Mouse (Mus musculus) fibroblast of lung, adult 2 months (primary cell): ENCODE data around the gene Gusb.
"Not testable (repeated sequence)": the region's sequence is repeated elsewhere in the genome, so short reads cannot be mapped to it uniquely, and the experiment has no call there.

ENCODE experiments used
- DNase-seq: peaks from one replicate; pipeline ENCODE4 v3.0.0-alpha.2; 2011; ENCODE audit warnings: low read depth

The Gusb gene

DNA sequence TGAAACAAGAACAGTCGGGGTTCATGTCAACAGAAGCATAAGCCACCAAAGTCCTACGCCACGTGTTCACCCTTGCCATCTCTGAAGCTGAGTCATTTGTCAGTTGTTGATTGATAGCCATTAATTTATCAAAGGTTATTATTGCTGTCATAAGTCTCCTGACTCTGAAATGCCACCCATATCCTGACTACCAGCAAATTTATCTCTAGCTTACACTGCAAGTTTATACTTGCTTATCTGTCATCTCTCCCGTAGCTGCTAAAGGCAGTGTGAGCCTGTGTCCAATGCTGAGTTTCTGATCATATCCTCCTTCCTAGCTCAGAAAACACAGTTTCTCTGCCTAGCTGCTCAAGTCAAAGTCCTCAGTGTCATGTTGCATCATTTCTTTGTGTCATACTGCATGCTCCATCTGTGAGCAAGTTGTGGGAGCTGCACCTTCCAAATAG is 28.0 kb downstream of the Gusb start:
- no peak for DNase-seq

DNA sequence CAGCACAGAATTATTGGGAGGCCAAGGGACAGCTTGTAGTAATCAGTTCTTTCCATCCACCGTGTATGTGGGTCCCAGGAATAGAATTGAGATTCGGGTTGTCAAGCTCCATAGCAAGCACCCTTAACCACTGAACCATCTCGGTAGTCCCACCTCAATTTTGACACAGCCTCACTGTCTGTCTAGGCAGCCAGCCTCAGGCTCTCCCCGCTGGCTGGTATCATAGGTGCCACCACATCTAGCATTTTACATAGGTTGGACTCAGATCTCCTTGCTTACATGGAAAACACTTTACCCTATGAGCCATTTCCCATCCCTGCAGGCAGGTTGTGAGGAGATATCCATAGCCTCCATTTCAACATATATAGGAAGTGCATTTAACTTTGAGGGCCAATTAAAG is 28.5 kb downstream of the Gusb start:
- no peak for DNase-seq

DNA sequence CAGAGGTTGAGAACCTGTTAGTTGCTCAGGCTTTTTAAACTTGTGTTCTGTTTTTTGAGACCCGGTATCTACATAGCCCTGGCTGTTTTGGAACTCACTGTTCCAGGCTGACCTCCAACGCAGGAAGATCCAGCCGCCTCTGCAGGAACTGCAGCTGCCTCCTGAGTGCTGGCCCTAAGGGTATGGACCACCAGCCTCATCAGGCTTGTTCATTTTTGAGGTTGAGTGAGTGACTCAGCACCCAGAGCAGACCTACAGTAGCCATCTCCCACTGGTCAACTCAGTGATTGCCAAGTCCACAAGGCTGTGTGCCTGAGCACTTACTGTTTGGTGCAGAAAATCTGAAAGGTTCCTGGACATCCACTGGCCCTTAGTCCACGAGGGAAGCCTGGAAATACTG is 31.4 kb downstream of the Gusb start:
- peak; percentile 22 for DNase-seq

DNA sequence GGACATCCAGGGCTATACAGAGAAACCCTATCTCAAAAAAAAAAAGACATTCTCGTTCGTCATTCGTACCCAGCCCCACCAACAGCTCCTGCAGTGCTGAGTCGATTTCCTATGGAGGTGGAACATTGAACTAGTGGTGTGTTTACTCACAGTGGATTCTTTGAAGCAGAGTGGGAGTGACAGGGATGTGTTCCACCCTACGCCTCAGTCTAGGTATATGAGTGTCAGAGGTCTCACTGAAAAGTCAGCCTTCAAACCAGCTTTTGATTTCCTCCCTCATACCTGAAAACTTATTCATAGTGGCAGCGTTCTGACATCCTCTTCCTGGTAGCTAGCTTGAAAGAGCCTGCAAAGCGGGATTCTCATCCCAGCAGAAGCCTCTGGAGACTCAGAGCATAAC is 34.4 kb downstream of the Gusb start:
- DNase-seq = no peak

DNA sequence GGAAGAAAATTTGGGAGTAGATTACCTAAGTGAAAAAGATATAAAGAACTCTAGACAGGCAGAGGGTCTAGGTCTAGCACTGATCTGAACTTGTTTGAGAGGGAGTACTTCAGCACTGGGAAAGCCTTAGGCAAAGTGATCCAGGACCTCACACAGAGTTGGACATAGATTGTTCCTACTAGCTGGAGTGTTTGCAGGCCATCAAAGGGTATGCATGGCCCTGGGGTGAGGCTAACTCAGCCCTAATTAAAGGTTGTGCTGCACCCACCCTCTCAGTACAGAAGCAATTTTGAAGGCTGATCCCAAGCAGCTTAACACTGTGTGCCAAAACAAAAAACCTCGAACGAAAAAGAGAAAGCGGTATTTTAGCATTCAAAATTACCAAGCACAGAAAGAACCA is 36.4 kb downstream of the Gusb start:
- DNase-seq = no peak

DNA sequence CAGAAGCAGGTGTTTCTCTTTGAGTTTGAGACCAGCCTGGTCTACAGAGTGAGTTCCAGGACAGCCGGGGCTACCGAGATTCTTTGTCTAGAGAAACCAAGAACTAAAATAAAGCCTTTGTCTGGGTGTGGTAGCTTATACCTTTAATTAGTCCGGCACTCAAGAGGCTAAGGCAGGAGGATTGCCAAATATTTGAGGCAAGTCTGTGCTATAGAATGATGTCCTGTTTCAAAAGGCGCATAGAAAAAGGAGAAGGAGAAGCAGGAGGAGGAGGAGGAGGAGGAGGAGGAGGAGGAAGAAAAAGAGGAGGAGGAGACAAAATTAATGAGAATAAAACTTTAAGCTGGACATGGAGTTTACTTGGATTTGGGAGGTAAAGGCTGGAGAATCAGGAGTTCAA is 39.6 kb downstream of the Gusb start:
- no peak for DNase-seq

DNA sequence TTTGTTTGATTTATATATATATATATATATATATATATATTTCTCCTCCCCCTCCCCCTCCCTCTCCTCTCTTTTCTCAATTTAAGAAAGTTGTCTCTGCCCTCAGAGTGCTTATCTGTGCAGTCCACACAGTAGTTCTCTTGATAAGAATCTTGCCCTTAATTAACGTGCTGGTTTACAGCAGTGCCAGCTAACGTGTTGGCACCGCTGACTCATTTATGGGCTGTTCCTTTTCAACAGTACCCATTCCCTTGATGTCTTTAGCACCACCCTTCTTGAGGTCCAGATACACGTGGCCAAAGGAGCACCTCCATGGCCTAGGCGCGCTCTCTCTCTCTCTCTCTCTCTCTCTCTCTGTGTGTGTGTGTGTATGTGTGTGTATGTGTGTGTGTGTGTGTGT is 47.1 kb downstream of the Gusb start:
- DNase-seq = no peak

DNA sequence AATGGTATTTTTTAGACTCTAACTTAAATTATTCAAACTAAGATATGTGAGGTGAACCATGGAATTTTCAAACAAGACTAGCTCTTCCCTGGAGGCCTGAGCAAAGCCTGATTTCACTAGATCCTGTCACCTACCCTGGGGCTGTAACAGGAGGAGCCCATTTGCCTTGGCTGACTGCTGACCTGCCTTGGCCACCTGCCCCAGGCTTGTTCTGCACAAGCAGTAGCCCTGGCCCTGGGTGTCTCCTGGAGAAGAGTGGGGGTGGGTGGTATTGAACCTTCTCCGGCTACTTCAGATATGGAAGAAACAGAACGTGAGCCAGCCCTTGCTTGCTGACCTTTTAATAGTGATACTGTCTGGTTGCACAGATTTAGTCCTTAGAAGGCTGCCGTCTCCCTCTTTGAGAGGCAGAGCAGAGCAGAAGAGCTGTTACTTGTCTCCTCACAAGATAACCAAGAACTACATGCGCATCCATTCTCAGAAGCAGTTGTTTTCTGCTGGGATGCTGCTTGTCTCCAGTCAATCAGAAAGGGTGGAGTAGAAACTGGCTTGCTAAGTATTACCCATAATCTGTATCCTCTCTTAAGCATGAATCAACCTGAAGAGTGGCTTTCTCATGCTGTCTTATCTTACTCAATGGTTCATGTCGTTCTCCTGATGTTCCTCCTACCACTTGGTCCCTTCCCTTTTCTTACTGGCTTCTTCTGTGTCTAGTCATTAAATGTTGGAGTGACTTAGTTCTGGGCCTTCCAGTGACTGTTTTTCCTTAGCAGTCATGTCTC is 48.2 kb downstream of the Gusb start:
- no peak for DNase-seq

DNA sequence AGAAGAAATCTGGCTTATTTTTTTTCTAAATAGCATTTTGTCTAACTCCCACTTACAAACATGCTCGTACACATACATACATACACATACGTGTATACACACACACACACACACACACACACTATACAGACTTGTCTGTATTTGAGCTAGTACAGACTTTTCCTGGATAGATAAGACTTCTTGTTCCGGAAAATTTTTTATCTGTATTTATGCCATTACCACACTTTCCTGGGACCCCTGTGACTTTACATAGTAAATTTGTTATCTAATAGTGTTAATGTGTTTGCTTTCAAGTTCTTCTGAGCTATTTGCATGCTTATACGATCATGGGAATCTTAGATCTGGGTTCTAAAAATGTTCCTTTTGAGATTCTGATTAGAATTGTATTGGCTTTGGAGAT is 50.7 kb downstream of the Gusb start:
- DNase-seq = no peak

DNA sequence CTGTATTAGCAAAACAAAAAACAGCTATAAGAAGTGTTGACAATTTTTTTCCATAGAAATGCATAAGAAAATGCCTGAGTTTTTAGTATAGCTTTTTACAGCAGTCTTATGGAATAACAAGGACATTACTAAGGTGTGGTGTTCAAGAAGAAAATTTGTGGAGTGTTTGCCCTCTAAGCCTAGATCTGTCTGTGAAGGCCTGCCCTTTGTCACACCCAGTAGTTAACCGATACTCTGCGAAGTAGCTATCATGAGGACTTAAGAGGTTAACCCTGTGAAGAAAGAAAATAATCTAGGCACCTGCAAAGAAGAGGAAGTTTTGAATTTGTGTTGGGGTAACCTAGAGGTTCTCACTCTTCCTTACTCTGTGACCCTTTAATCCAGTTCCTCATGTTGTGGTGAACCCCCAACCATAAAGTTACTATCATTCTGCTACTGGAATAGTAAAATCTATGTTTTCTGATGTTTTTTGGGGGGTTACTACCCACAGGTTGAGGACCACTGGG is 55.3 kb downstream of the Gusb start:
- no peak for DNase-seq

DNA sequence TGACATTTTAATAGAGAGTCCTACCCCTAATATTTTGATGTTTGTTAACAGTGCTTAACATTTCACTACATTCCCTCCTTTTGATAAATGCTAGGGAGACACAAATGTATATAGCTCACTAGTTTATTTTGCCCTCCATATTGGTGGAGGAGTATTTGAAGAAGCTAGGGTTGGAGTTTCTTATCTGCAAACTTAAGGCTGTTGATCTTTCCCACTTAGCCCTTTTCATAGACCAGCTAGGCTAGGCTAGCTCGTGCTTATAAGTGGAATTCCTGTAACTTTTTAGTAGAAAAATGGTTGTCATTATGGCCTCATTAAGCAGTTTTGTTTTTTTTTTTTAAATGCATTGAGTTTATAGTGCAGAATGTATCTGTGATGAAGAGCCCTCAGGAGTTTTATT is 59.4 kb downstream of the Gusb start:
- no peak for DNase-seq

DNA sequence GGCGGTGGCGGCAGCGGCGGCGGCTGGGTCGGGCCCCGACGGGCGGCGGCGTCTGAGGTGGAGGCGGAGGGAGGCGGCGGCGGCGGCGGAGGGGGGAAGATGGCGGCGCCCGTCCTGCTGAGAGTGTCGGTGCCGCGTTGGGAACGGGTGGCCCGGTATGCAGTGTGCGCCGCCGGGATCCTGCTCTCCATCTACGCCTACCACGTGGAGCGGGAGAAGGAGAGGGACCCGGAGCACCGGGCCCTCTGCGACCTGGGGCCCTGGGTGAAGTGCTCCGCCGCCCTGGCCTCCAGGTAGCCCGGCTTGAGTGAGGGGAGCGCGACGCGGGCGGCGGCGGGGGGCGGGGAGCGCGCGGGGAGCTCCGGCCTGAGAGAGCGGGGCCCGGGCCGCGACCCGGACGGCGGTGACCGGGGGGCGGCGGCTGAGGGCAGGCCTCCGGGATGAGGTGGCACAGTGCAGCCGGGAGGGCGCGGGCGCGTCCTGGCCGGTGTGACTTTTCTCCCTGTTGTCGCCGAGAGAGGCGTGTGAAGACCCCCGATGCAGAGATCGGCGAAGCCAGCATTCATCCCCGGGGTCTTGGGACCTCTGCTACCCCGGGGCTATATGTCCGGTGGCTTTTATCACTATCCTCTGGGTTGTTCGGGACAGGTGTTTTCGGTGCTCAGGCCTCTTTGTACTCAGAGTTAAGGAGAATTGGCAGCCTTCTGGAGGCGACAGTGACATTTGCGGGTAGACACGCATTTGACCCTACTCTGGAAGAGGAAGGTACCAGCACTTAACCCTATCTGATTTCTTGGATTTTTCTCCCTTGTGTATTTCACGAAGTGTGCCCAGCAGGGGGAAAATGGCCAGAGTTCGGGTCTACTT is 60.5 kb downstream of the Gusb start:
- not testable (repeated sequence) for DNase-seq

DNA sequence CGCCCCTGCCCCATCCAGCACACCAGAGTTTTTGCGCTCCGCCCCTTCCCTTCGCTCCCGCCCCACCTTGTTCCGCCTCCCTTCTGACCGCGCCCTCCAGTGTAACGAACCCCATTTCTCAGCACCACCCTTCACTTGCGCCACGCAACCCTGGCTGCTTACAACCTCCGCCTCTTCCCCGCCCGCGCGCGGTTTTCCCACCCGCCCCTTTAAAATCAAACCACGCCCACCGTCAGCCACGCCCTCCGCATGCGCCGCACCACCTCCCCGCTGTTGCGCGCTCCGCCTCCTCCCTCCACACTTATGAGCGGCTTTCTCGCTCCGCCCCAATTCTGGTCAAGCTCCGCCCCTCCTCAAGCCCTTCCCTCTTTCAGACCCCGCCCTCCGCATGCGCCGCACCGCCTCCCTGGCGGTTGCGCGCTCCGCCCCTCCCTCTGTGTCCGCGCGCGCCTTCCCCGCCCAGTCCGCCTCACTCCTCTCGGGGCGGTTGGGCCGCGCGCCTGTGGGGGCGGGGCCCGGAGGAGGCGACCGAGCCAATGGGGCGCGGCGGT is 61.3 kb downstream of the Gusb start, which contains the start of gene Vkorc1l1:
Gene Vkorc1l1 (plus strand): TSS at position 476 of the 551 bp plus-strand sequence.
- DNase-seq = peak; percentile 96

DNA sequence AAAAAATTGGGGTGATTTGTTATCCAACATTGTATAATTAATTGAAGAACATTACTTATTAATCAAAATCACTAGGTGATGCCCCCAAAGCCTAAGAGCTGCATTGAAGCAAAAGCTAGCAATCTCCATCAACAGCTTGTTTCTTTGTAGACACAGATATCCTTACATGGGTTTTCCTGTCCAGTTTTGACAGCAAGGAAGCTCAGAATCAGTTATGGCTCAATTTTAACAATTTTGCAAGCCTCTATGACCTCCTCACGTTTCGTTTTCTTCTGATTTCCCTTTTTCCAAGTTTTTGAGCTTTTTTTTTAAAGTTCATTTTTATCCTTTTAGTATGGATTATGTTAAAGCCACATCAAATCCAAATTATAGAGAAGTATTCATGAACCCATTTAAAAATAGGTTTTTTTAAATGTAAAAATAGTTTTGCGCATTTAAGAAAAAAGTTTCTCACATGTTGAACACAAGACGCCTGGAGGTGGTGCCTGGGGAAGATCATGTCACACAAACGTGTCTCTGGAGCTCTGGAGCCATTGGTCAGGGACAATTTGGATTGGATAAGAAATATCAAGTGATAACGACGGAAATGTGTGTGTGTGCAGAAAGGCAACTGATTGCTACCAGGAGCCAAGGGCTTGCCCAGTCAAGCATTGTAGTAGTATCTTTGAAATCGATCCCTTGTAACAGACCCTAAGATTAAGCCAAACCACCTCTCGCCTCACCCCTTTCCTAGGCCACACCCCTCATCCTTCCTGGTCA is 61.9 kb downstream of the Gusb start:
- no peak for DNase-seq

DNA sequence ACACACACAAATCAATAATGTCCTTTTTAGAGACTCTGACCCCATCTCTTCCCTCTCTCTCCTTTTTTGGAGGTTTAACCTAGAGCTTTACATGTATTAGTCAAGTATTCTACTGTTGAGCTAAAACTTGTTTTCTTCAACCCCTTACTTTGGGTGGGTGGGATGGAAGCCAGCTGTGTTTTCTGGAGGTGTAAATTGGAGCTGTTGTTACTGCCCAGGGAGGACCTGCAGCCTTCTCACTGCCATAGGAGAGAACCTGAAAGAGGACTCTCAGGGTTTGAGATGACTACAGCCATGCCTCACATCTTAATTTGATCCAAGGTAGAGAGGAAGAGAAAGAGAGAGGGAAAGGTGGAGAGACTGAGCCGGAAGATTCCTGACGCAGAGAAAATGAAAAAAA is 62.6 kb downstream of the Gusb start:
- DNase-seq = no peak
